Mouse (Mus musculus): Measurements from ENCODE around the gene A730046J19Rik.

Gene A730046J19Rik

DNA sequence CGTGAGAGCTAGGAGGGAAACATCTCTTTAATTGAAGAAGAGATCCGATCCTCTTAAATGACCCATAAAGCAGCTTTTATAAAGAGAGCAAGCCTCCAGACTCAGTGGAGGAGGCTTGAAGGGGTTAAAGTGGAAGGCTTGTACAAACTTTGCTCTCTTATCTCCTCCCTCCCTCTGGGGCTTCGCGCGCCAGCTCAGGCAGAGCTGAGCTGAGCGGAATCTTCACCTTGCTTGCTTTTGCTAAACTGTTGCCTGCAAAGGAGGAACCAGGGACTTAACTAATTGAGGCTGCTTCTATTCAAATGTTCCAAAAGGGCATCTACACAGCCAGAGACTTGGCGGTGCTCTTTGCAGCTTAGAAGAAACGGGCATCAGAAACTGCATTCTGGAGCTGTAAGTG lies at the start of gene A730046J19Rik:
Gene A730046J19Rik (plus strand): TSS at position 173 of the 400 bp plus-strand sequence.
- in situ Hi-C loops (cut with MseI, MboI), result no loop called here

DNA sequence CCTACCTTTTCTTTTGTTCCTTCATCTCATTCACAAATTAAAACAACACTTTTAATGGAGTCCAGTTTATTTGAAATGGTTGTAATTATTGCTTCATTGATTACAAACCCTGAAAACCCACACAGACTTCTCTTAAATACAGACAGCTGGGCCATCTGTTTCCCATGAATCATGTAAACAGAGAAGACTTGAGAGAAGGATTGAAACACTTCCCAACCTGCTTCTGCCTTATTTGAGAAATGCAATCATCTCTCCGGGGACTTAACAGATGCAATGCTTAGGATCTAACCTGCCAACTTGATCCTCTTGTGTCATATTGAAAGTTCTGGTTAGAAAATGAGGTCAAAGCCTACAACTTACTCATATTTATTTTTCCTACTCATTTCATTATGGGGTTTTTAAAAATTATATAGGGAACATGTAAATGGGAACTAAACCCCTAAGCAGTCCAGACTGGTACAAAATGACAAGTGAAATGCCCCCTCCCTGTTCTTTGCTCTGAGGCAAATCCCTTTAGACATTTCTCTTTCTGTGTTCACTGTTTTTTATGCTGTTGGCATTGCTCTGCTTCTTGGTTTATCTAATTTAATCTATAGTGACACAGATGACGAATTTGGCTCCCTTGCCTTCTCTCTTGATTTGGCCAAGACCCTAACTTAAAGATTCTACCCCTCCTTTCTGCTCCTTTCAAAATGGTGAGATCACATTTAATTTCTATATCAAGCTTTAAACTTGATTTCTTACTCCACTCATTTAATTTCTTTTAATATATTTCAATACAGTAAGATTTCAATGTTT lies 48.7 kb upstream of the A730046J19Rik start:
- in situ Hi-C loops (cut with MseI, MboI), result no loop called here

DNA sequence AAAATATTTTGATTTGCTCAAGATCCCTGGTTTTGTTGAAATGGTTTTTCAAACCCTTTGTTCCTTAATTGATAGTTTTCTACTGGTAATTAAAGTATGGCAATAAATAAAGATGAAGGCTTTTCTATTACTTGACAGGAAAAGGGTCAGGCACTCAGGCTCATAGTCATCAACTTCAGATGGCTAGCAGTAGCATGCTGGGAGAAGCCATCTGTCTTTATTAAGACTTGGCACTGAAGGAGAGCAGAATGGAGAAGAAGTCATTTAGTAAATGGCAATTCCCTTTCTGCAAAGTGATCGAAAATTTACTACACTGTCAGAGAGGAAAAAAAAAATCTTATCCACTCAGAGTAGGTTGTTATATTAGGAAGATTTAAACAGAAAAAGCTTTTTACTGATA lies 17.2 kb upstream of the A730046J19Rik start:
- in situ Hi-C loops (cut with MseI, MboI), result no loop called here

DNA sequence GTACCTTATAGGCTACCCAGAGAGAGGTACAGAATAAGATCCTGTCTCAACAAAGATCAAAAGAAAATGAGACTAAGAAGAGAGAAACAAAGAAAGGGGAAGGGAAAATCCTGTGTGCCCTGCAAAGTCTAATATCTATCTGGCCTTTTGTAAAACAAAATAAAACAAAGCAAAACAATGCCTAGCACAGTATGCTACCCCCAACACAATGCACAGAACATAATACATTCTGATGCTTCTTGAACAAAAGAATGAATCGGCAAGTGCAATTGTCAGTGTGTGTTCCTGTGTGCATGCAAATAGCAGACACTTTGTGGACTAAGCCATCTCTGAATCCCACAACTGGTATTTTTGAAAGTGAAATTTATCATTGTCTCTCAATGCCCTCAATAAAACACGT lies 3.5 kb upstream of the A730046J19Rik start:
- in situ Hi-C loops (cut with MseI, MboI), result no loop called here

DNA sequence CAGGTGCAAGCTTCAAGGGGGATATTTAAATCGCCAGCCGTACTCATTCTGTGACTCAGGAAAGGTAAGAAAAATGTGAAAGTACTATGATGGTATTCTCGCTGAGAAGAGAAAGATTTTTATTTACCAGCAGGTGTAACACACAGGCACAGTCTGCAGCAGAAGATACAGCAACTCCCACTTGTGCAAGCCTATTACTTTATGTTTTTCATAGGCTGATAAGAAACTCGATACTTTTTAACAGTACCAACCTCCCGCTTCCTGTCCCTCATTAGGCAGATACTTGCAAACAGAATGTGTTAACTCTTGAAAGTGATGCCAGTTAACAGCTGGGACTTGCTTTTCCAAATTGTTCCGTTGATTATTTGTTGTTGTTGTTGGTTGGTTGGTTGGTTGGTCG lies 616 bp downstream of the A730046J19Rik start:
- in situ Hi-C loops (cut with MseI, MboI), result no loop called here

DNA sequence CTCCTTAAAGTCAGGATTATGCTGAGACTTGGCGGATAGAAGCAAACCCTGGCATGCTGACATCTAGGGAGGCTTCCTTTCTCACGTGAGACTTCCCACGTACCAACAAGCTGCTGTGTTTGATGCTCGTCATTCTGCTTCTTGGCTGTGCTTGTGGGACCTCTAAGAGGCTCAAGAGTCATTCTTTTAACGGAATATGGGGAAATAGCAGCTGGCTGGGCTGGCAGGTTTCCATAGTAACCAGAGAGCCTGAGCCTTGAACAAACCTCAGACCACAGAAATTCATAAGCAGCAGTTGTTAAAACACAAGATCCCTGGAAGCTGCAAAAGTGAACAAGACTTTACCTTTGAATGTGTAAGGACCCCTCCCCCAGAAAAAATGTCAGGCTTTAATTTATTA lies 9.4 kb downstream of the A730046J19Rik start:
- in situ Hi-C loops (cut with MseI, MboI), result no loop called here
